Mouse (Mus musculus) lung, postnatal 0 days (tissue): ENCODE results near the gene Aldh4a1.

Source experiments
- CTCF ChIP-seq: IDR thresholded peaks from 2 replicates; pipeline ENCODE4 v1.5.1; 2016; ENCODE audit warnings: antibody characterized with exemption, mild to moderate bottlenecking
- EP300 ChIP-seq: IDR thresholded peaks from 2 replicates; pipeline ENCODE4 v1.6.1; 2016; ENCODE audit warnings: antibody characterized with exemption, mild to moderate bottlenecking, control low read depth

- TF ChIP-seq CTCF (no peak), EP300 (no peak)
Measured at GRCm38 (mm10) chr4:139605216-139605615, 17.4 kb upstream of the Aldh4a1 start.
